Mouse (Mus musculus): ENCODE results near the gene Grm7.

- TF ChIP-seq CTCF (conservative IDR thresholded peaks at IDR 0.05; ENCODE audit: low read length) (no peak), POU5F1 (IDR thresholded peaks at IDR 0.05; ENCODE audit: borderline replicate concordance, low read length) (no peak)
These were observed 393.7 kb downstream of the Grm7 start for GRCm38 (mm10) chr6:111039099-111039498.
